Mouse (Mus musculus) bone marrow macrophage, adult 2 months (primary cell): ENCODE measurements around the gene Cfap126.
"Not testable (repeated sequence)": the region's sequence is repeated elsewhere in the genome, so short reads cannot be mapped to it uniquely, and the experiment has no call there.

ENCODE experiments used
- CTCF ChIP-seq: IDR thresholded peaks from 2 replicates; pipeline ENCODE4 v1.5.1; 2012; ENCODE audit warnings: low read depth, mild to moderate bottlenecking, low read length, moderate library complexity
- POLR2A ChIP-seq: IDR thresholded peaks from 2 replicates; pipeline ENCODE4 v1.6.1; 2012; ENCODE audit warnings: mild to moderate bottlenecking, low read depth, low read length, borderline replicate concordance

GRCm38 (mm10) chr1:171069508-171069907, 44.2 kb upstream of the Cfap126 start:
- not testable (repeated sequence) for TF ChIP-seq POLR2A, CTCF
